Mouse (Mus musculus): ENCODE data around the gene Sgpp2.

Sgpp2 gene

GRCm38 (mm10) chr1:78339941-78340340 lies 29.8 kb downstream of the Sgpp2 start:
- DNase-seq, result no peak

- DNase-seq, result no peak
These were observed 30.4 kb downstream of the Sgpp2 start for GRCm38 (mm10) chr1:78340584-78340983.

DNA sequence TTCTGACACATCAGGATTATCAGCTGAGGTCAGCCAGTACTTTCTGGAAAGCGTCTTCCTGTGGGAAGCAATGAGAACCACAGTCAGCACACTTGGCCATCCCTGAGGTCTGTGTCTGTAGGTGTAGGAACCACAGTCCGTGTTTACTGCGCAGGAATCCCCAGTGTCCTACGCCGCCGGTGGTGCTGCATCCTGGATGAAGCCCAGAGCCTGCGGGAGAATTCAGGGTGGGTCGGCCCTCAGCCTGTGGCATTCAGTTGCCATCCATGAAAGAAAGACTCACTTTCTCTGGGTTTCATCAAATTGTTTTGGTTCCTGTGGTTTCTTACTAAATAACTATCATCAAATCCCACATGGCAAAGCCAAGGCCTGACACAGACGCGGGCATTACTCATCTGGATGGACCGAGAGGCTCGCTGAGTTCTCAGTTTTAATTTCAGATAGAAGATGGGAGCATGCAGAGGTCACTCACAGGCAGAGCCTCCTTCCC lies 37.2 kb downstream of the Sgpp2 start:
- no peak for DNase-seq

- DNase-seq, result no peak
These were observed 39.1 kb downstream of the Sgpp2 start for GRCm38 (mm10) chr1:78349219-78349618.

DNA sequence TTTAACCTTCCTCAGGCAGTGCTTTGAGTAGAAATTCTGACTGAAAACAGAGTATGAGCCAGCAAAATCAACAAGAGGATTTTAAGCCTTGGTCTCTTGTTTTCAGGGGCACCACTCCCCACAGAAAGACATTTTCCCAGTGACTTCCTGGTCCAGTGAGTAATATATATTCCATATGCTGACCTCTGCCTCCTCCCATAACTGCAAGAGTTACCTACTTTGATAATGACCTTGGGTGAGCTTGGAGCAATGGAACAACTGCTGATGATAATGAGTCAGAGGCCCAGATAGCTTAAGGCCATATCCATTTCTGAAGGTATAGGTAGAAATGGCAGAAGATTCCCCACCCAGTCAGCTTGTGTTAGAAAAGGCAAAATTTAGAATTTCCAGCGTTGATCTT lies 43.1 kb downstream of the Sgpp2 start:
- DNase-seq, result no peak

GRCm38 (mm10) chr1:78355123-78355522 lies 45.0 kb downstream of the Sgpp2 start:
- DNase-seq, result no peak

GRCm38 (mm10) chr1:78357415-78357814 lies 47.3 kb downstream of the Sgpp2 start:
- DNase-seq, result no peak

GRCm38 (mm10) chr1:78357868-78358267 lies 47.7 kb downstream of the Sgpp2 start:
- no peak for DNase-seq

- no peak for DNase-seq
These were observed 54.1 kb downstream of the Sgpp2 start for GRCm38 (mm10) chr1:78363965-78364889.

DNA sequence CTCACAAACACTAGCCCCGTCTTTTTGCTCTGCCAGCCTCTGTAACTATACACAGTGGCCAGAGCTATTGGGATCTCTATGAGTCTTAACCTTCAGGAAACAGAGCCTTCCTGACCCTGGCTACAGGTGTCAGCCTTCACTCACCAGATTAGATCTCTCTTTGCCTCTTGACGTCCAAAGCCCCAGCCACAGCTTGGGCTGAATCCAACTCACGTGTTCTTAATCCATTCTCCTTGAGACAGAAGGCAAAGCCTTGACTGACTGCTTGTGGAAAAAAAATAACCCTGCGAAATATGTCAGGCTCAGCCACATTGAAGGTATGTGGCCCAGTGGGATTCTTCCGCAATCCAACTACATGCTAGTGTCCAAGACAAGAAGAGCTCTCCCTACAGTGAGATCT lies 57.7 kb downstream of the Sgpp2 start:
- DNase-seq, result no peak

DNA sequence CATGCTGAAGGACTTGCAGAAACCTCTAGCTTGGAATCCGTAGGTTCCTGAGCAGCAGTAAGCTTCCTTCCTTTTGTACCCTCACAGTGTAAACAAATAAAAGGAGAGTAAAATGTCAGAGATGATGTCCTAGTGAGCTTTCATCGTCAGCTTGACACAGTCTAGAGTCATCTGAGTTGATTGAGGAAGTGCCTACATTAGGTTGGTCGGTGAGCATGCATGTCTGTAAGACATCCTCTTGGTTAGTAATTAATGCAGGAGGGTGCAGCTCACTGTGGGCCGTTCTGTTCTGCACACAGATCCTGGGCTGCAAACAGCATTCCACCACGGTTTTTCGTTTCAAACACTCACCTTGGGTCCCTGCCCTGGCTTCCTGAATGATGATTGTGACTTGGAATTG lies 60.0 kb downstream of the Sgpp2 start:
- DNase-seq, result no peak

- DNase-seq, result peak; percentile 28
These were observed 61.6 kb downstream of the Sgpp2 start for GRCm38 (mm10) chr1:78371569-78372236.

DNA sequence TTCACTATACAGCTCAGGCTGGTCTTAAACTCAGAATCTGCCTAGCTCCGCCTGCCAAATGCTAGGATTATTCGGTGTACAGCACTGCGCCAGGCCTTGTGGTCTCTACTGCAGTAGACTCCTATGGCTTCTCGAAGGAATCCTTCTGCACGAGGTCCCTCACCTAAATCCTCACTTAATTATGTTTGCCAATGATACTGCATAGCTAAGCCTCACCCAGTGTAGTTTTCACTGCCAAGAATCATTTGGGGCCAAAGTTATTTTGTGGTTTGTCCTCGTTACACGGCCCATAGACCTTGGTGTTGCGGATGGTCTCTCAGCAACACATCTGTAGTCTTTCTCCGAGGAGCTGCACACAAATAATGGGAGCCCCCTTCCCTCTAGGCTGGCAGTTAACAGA lies 62.2 kb downstream of the Sgpp2 start:
- DNase-seq, result no peak

- no peak for DNase-seq
These were observed 63.7 kb downstream of the Sgpp2 start for GRCm38 (mm10) chr1:78373836-78374235.

GRCm38 (mm10) chr1:78375058-78375457 lies 64.9 kb downstream of the Sgpp2 start:
- DNase-seq, result no peak

- no peak for DNase-seq
These were observed 70.8 kb downstream of the Sgpp2 start for GRCm38 (mm10) chr1:78380950-78381349.

- DNase-seq, result no peak
These were observed 77.7 kb downstream of the Sgpp2 start for GRCm38 (mm10) chr1:78387854-78388253.

- no peak for DNase-seq
These were observed 78.7 kb downstream of the Sgpp2 start for GRCm38 (mm10) chr1:78388848-78389247.

- no peak for DNase-seq
These were observed 85.1 kb downstream of the Sgpp2 start for GRCm38 (mm10) chr1:78395191-78395735.

- no peak for DNase-seq
These were observed 85.6 kb downstream of the Sgpp2 start for GRCm38 (mm10) chr1:78395737-78396136.

DNA sequence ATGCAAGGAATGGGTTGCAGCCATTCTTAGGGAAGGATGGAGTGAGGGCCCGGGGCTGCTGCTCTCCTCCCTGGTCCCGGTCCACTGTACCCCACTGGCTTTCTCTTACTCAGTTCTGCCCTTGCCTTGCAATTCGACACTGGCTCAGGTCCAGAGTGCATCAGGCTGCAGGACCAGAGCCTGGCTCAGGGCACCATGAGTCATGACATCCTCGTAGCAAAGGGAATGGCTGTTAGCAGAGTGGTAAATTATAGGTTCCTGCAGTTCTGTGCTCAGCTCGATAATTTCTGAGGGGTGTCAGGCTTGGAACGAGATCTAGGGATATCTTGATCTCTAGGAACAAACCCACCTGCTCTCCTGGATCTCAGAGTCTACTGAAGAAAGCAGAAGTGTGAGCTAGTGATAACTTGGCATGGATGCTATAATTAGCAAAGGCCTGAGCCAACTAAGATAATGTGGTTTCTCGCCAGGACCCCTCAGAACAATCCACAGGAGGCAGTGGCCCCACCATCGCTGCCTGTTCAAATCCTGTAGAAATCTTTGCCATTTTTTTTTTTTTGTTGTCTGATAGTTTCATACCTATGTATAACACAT lies 86.3 kb downstream of the Sgpp2 start:
- no peak for DNase-seq

GRCm38 (mm10) chr1:78399755-78400154 lies 89.6 kb downstream of the Sgpp2 start:
- no peak for DNase-seq

- no peak for DNase-seq
These were observed 91.3 kb downstream of the Sgpp2 start for GRCm38 (mm10) chr1:78401413-78401812.
